Mouse (Mus musculus) liver, adult 2 months (tissue): ENCODE data around the gene Cap2. TPM values are rescaled to one million over a fixed set of nuclear protein-coding genes. Genes with fewer than 3 reads are reported as not detected.
A peak's percentile ranks its signal among the peaks of the same experiment; 100 is the strongest.

Experiments
- DNase-seq: peaks from one replicate; pipeline ENCODE4 v3.0.0-alpha.2; 2011; ENCODE audit warnings: low read depth, low spot score; ENCODE audit errors: extremely low read depth
- H3K27ac ChIP-seq: fragments of 200-500 bp; replicated peaks from 2 replicates; pipeline ENCODE4 v1.5.1; 2012; ENCODE audit warnings: low read depth, mild to moderate bottlenecking, control low read depth, inconsistent platforms, low read length; ENCODE audit not compliant: insufficient read depth
- H3K27me3 ChIP-seq: fragments of 200-500 bp; 2 replicates; pipeline ENCODE4 v1.6.1; 2012; ENCODE audit warnings: mild to moderate bottlenecking, moderate library complexity, low read length, inconsistent platforms; ENCODE audit not compliant: control insufficient read depth, insufficient read depth
- H3K36me3 ChIP-seq: fragments of 200-500 bp; 2 replicates; pipeline ENCODE4 v1.6.1; 2012; ENCODE audit warnings: low read length, inconsistent platforms; ENCODE audit not compliant: control insufficient read depth, insufficient read depth
- H3K4me1 ChIP-seq: fragments of 200-500 bp; 2 replicates; pipeline ENCODE4 v1.6.1; 2011; ENCODE audit warnings: low read length; ENCODE audit not compliant: control insufficient read depth, insufficient read depth
- H3K4me3 ChIP-seq: fragments of 200-500 bp; 2 replicates; pipeline ENCODE4 v1.5.1; 2011; ENCODE audit warnings: low read depth, mild to moderate bottlenecking, control low read depth, low read length, moderate library complexity; ENCODE audit not compliant: insufficient read depth
- H3K79me2 ChIP-seq: fragments of 200-500 bp; 2 replicates; pipeline ENCODE4 v1.6.1; 2012; ENCODE audit warnings: inconsistent platforms, mild to moderate bottlenecking, low read length, moderate library complexity; ENCODE audit not compliant: control insufficient read depth, insufficient read depth
- H3K9ac ChIP-seq: fragments of 200-500 bp; 2 replicates; pipeline ENCODE4 v1.6.1; 2012; ENCODE audit warnings: low read depth, mild to moderate bottlenecking, control low read depth, inconsistent platforms, low read length
- CTCF ChIP-seq: fragments of 200-500 bp; IDR thresholded peaks from 2 replicates; pipeline ENCODE4 v1.5.1; 2011; ENCODE audit warnings: low read depth, low read length, control low read depth
- POLR2A ChIP-seq: fragments of 200-500 bp; IDR thresholded peaks from 2 replicates; pipeline ENCODE4 v1.6.1; 2011; ENCODE audit warnings: low read length, control low read depth; ENCODE audit not compliant: insufficient read depth; ENCODE audit errors: extremely low read depth
- WGBS: fragments of 180-500 bp; shearing (Covaris S2); methylation state at CpG from one replicate; pipeline ENCODE4 v1.1.7; 2018; 5-methylcytosine and 5-hydroxymethylcytosine counted together
- polyA plus RNA-seq: library from polyadenylated mRNA; depleted of rRNA; stranded (reverse); fragments of >200 nt; gene quantifications from 2 replicates; pipeline ENCODE4 v1.2.3, GENCODE M21; 2012
- total RNA-seq: library from RNA; depleted of rRNA; stranded (reverse); fragments of >200 nt; gene quantifications from 2 replicates; pipeline ENCODE4 v1.2.3, GENCODE M21; 2014

Gene Cap2
- total and polyA plus RNA-seq, 2 experiments: 0.09 TPM; not detected in 1

DNA sequence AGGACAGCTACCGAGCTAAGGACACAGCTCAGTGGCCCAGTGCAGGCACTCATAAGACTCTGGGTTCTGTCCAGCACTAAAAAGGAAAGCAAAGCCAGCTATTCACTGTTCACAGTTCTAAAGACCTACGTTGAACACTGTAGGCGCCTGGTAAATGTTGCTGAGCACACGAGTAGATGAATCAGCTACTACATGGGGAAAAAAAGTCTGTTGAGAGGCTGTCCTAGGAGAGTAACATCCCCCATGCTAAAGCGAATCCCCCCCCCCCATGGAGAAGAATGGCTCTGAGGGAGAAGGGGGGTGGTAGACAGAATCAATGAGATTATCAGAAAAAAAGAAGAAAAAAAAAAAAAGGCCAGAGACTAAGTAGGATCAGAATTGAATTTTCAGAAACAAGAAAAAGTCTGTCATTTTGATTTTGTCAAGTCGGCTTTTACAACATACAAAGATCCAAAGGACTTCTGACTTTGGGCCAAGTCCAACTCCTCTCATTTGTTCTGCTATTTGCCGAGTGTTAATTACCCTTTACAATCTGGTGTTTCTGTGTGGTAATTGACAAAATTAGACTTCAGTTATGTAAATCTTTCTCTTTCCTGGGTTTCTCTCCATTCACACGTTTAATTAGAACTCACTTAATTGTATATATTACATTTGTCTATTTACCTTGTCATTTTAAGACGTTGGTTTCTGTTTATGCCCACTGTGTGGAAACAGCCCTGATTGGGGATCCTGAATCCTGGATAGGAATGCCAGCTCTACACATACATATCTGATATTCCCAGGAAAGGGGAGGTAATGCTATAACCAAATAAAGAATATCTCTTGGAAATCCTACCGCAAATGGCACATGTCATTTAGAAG lies 139.2 kb downstream of the Cap2 start:
- H3K4me3 ChIP-seq: no peak overlapping the region
- H3K9ac ChIP-seq: no peak overlapping the region
- no peaks in the 10 kb centered on the region for H3K4me1 ChIP-seq
- 91% methylated on average over 10 of the region's 10 CpGs for WGBS
- H3K36me3 ChIP-seq: no peaks in the 10 kb centered on the region
- TF ChIP-seq CTCF (no peak), POLR2A (no peak)
- no peak overlapping the region for H3K27ac ChIP-seq
- no peaks in the 10 kb centered on the region for H3K79me2 ChIP-seq
- DNase-seq: no peak
- no peaks in the 10 kb centered on the region for H3K27me3 ChIP-seq

DNA sequence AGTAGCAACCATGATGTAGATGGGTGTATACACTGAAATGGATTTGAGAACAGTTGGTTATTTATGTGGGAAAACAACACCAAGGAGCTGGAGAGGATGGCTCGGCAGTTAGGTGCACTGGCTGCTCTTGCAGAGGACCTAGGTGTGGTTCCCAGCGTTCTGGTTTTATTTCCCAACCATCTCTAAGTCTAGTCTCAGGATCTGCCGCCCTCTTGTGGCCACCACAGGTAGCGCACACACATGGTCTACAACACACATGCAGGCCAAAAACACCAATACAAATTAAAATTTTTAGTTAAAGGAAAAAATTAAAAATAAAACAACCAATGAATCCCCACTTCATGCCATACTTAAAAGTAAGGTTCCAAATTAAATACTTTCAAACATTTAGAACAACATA lies 140.7 kb downstream of the Cap2 start:
- no peaks in the 10 kb centered on the region for H3K4me1 ChIP-seq
- no peak overlapping the region for H3K9ac ChIP-seq
- H3K4me3 ChIP-seq: no peak overlapping the region
- H3K27me3 ChIP-seq: no peaks in the 10 kb centered on the region
- no peak overlapping the region for H3K27ac ChIP-seq
- no peaks in the 10 kb centered on the region for H3K36me3 ChIP-seq
- no peaks in the 10 kb centered on the region for H3K79me2 ChIP-seq
- WGBS: 87% methylated on average over 4 of the region's 4 CpGs
- no peak for DNase-seq
- no peak for TF ChIP-seq POLR2A
- peak; percentile 71 for TF ChIP-seq CTCF

DNA sequence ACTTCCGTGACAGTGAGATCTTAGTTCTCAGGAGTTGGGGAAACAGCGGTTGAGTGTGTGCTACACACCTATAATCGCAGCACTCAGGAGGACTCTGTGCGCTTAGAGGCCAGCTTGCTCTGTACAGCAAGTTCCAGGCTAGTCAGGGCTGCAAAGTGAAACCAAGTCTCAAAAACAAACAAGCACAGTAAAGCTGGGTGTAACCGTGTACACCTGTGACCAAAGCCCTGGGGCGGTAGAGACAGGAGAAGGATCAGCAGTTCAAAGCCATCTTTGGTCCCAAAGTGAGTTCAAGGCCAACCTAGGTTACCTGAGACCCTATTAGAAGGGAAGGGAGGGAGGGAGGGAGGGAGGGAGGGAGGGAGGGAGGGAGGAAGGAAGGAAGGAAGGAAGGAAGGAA lies 142.5 kb downstream of the Cap2 start:
- H3K36me3 ChIP-seq: no peaks in the 10 kb centered on the region
- no peaks in the 10 kb centered on the region for H3K79me2 ChIP-seq
- no peak for DNase-seq
- H3K9ac ChIP-seq: no peak overlapping the region
- H3K4me1 ChIP-seq: no peaks in the 10 kb centered on the region
- H3K27ac ChIP-seq: no peak overlapping the region
- 72% methylated on average over 6 of the region's 6 CpGs for WGBS
- no peak for TF ChIP-seq CTCF
- no peak for TF ChIP-seq POLR2A
- H3K4me3 ChIP-seq: no peak overlapping the region
- H3K27me3 ChIP-seq: no peaks in the 10 kb centered on the region

DNA sequence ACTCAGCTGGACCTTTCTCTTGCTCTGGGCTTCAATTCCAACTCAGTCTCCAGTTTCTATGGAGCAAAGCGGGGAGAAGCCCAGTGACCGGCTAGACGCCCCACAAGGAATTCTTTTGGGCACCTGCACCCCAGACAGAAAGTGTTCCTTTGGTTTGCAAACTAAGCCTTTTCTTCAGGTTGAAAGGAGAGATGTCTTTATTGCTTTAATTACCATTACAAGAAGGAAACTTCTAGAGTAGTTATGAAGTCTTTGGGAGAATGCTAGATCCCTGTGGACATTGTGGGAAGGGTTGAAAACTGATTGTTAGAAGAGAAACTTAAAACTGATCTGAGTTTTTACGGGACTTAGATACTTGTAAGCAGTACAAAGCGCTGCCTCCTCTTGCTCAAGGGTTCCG lies 143.8 kb downstream of the Cap2 start:
- Histone ChIP-seq H3K27me3 (no peaks in the 10 kb centered on the region), H3K36me3 (no peaks in the 10 kb centered on the region), H3K4me1 (no peaks in the 10 kb centered on the region), H3K9ac (no peak overlapping the region), H3K4me3 (no peak overlapping the region), H3K27ac (no peak overlapping the region), H3K79me2 (no peaks in the 10 kb centered on the region)
- TF ChIP-seq CTCF (no peak), POLR2A (no peak)
- no peak for DNase-seq
- 94% methylated on average over 6 of the region's 6 CpGs for WGBS

DNA sequence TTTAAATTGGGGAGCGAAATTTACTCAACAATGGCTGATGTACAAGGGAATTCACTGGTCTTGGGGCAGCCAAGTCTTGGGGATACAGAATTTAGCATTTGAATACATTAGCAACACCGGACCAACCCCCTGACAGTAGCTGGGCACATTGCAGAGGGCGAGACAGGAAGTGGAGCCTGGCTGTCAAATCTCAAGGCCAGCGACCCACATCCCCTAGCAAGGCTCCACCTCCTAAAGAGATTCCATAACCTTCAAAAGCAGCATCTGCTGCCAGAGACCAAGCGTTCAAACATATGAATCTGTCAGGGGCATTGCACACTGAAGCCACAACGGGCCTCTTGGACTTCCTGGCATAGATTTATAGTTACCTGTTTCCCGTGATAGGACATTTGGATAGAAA lies 150.2 kb downstream of the Cap2 start:
- TF ChIP-seq CTCF: no peak
- no peak for TF ChIP-seq POLR2A
- Histone ChIP-seq H3K79me2 (no peaks in the 10 kb centered on the region), H3K27ac (no peak overlapping the region), H3K4me3 (no peak overlapping the region), H3K27me3 (no peaks in the 10 kb centered on the region), H3K4me1 (peaks cover 4% of the 10 kb centered on the region), H3K9ac (no peak overlapping the region), H3K36me3 (no peaks in the 10 kb centered on the region)
- WGBS: 90% methylated on average over 7 of the region's 7 CpGs
- DNase-seq: no peak

DNA sequence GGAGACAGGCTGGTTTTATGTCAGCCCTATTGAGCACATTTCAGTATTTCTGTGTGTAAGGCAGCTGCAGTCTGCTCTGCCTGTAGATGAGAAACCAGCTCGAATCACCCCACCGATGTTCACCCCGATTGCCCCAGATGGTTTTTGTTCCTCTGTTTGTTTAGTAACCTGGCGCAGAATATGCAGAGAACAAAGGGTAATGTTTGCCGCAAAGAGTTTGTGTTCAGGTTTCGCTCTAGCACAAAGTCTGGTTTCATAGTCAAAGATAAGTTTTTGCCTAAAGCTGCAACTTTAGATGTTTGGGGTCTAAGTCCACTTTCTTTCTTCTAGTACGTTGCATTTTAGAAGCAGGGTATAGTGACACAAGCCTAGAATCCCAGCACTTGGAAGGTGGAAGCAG lies 151.0 kb downstream of the Cap2 start:
- peak; percentile 92 for DNase-seq
- H3K27me3 ChIP-seq: no peaks in the 10 kb centered on the region
- H3K4me1 ChIP-seq: peaks cover 4% of the 10 kb centered on the region
- H3K9ac ChIP-seq: no peak overlapping the region
- peak overlapping the region; percentile 61 for H3K27ac ChIP-seq
- H3K36me3 ChIP-seq: no peaks in the 10 kb centered on the region
- TF ChIP-seq CTCF (no peak), POLR2A (no peak)
- no peaks in the 10 kb centered on the region for H3K79me2 ChIP-seq
- WGBS: 22% methylated on average over 7 of the region's 7 CpGs
- no peak overlapping the region for H3K4me3 ChIP-seq
